Mouse (Mus musculus): ENCODE measurements around the gene Defb43.

- no peak for TF ChIP-seq GATA1 (IDR thresholded peaks at IDR 0.05; ENCODE audit: low read length)
- no peak for TF ChIP-seq TAL1 (IDR thresholded peaks at IDR 0.05; ENCODE audit: low read length)
Observed at GRCm38 (mm10) chr14:63065391-63065790, 53.8 kb downstream of the Defb43 start.

Measured in erythroblast, embryonic 14.5 days (primary cell).